Mouse (Mus musculus) midbrain, embryonic 13.5 days (tissue): ENCODE data around the gene Pde6d. TPM values are rescaled to one million over a fixed set of nuclear protein-coding genes. Genes with fewer than 3 reads are reported as not detected.
A peak's percentile ranks its signal among the peaks of the same experiment; 100 is the strongest.

Experiments
- ATAC-seq: fragments of 200-750 bp; cut with Nextera tagmentation; 2 replicates; pipeline ENCODE4 v1.8.0; 2017; ENCODE audit warnings: mild to moderate bottlenecking, moderate TSS enrichment, moderate library complexity
- H3K27ac ChIP-seq: fragments of 300-500 bp; sonication (generic); 2 replicates; pipeline ENCODE4 v1.5.1; 2015; ENCODE audit warnings: inconsistent platforms, mild to moderate bottlenecking, moderate library complexity
- H3K27me3 ChIP-seq: fragments of 300-500 bp; sonication (generic); 2 replicates; pipeline ENCODE4 v1.6.1; 2015; ENCODE audit warnings: mild to moderate bottlenecking, inconsistent platforms
- H3K36me3 ChIP-seq: fragments of 300-500 bp; sonication (generic); 2 replicates; pipeline ENCODE4 v1.6.1; 2015; ENCODE audit warnings: mild to moderate bottlenecking, inconsistent platforms
- H3K4me1 ChIP-seq: fragments of 300-500 bp; sonication (generic); replicated peaks from 2 replicates; pipeline ENCODE4 v1.6.1; 2015; ENCODE audit warnings: inconsistent platforms
- H3K4me2 ChIP-seq: fragments of 300-500 bp; sonication (generic); replicated peaks from 2 replicates; pipeline ENCODE4 v1.6.1; 2015; ENCODE audit warnings: moderate library complexity, mild to moderate bottlenecking, inconsistent platforms
- H3K4me3 ChIP-seq: fragments of 300-500 bp; sonication (generic); replicated peaks from 2 replicates; pipeline ENCODE4 v1.5.1; 2015; ENCODE audit warnings: mild to moderate bottlenecking, inconsistent platforms
- H3K9ac ChIP-seq: fragments of 300-500 bp; sonication (generic); replicated peaks from 2 replicates; pipeline ENCODE4 v1.6.1; 2015; ENCODE audit warnings: mild to moderate bottlenecking, inconsistent platforms
- H3K9me3 ChIP-seq: fragments of 300-500 bp; sonication (generic); 2 replicates; pipeline ENCODE4 v1.6.1; 2016; ENCODE audit warnings: mild to moderate bottlenecking, inconsistent platforms
- WGBS: fragments of 180-500 bp; shearing (Covaris S2); methylation state at CpG from one replicate; pipeline ENCODE4 v1.1.7; 2015; 5-methylcytosine and 5-hydroxymethylcytosine counted together
- polyA plus RNA-seq: library from polyadenylated mRNA; unstranded; fragments of >200 nt; fragmentation: Nextera tagmentation; extraction: Ambion mirVana; gene quantifications from 2 replicates; pipeline ENCODE4 v1.2.1, GENCODE M21; 2015

The Pde6d gene
- polyA plus RNA-seq, 1 experiment from 2014 or later: 90.2 TPM

DNA sequence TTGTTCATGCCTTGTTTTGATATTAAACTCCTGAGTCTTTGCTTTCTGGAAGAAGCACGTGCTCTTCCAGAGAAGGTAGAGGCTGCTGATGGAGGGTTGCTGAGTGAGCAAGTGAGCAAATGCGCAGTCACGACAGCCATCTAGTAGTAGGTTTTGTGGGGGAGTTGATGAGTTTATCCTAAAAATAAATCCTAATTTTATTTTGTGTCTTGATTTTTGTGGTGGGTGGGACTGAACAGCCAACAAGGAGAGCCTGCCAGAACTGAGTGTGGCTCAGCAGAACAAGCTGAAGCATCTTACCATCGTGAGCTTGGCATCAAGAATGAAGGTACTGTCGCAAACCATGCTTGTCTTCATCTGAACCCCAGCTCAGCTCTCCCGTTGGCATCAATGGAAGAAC, 14.1 kb upstream of the Pde6d start:
- H3K9me3 ChIP-seq: no peaks in the 10 kb centered on the region
- WGBS: 96% methylated on average over 6 of the region's 6 CpGs
- ATAC-seq: no peak
- peaks cover 74% of the 10 kb centered on the region for H3K36me3 ChIP-seq
- no peak overlapping the region for H3K4me3 ChIP-seq
- H3K27ac ChIP-seq: no peak overlapping the region
- H3K27me3 ChIP-seq: no peaks in the 10 kb centered on the region
- no peaks in the 10 kb centered on the region for H3K4me1 ChIP-seq
- H3K9ac ChIP-seq: no peak overlapping the region
- H3K4me2 ChIP-seq: no peak overlapping the region

DNA sequence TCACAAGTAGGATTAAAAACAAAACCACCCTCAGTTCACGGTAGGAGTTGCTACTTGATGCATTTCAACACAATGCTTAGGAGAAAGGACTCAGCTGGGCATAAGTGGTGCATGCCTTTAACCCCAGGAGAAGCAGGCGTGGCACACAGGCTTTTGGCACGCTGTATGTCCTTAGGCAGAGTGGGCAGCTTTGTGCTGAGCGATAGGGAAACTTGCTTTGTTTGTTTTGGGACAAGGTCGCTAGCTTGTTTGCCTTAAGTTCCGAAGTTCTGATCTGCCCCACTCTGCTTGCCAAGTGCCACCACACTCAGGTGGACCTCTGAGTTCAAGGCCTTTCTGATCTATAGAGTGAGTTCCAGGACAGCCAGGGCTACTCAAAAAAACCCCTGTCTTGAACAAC, 12.9 kb upstream of the Pde6d start:
- Histone ChIP-seq H3K36me3 (peaks cover 65% of the 10 kb centered on the region), H3K27me3 (no peaks in the 10 kb centered on the region), H3K27ac (no peak overlapping the region), H3K4me1 (no peaks in the 10 kb centered on the region), H3K4me2 (no peak overlapping the region), H3K9me3 (no peaks in the 10 kb centered on the region), H3K4me3 (no peak overlapping the region), H3K9ac (no peak overlapping the region)
- ATAC-seq: no peak
- WGBS: 96% methylated on average over 6 of the region's 6 CpGs

DNA sequence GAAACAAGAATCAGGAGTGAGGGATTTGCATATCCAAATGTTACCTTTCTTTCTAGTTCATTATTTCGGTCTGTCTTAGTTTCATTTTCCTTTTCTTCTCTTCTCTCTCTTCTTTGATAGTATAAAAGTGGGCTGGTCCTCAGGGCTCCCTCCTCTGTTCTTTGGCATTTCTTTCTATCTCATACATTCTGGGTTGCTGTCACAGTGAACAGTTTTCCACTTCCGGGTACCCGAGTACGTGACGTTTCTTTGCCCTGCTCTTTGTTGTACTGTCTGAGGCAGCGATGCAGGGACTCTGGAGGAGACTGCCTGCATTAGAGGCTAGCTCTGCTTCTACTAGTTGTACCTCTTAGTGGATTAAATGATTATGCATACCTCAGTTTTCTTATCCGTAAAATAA, 12.1 kb upstream of the Pde6d start:
- Histone ChIP-seq H3K36me3 (peaks cover 62% of the 10 kb centered on the region), H3K4me2 (no peak overlapping the region), H3K27me3 (no peaks in the 10 kb centered on the region), H3K4me1 (no peaks in the 10 kb centered on the region), H3K4me3 (no peak overlapping the region), H3K27ac (no peak overlapping the region), H3K9ac (no peak overlapping the region), H3K9me3 (no peaks in the 10 kb centered on the region)
- ATAC-seq: no peak
- WGBS: 93% methylated on average over 7 of the region's 7 CpGs

DNA sequence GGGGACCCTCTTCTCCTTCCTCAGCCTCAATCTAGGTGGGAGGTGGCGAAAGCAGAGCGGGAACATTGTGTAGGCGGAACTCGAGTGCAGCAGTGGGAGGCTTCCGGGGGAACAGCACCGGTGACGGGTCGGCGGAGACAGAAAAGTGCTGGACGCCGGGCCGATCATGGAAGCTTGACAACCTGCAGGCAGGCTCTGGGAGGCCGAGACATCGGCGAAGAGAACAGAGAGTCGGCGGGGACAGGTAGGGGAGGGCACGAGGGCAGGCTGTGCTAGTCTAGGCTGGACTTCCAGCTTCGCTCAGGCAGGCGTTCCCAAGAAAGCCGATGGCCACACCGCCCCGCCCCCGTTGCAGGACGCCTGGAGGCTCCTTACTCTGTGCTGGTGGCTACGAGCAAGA, 4.6 kb upstream of the Pde6d start:
- WGBS: under 1% methylated on average over 26 of the region's 26 CpGs

DNA sequence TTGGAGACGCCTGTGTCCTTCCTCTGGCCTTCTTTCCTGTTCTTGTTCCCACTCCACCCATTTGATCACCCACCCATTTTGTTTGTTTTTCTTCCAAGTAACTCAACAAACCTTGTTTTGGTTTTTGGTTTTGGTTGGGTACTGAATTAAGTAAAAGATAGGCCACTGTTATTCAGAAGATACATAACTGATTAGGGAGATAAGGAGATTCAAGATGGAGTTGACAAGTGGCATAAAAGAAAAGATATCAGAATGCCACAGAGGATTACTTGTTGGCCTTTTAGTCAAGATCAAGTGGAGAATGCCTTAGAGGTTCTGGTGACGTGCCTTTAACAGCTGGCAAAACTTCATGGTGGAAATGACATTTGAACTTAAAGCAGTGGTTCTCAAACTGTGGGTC, 1.3 kb upstream of the Pde6d start:
- no peak overlapping the region for H3K4me2 ChIP-seq
- ATAC-seq: no peak
- H3K27ac ChIP-seq: no peak overlapping the region
- H3K4me1 ChIP-seq: peaks cover 30% of the 10 kb centered on the region
- 69% methylated on average over 2 of the region's 2 CpGs for WGBS
- H3K9ac ChIP-seq: no peak overlapping the region
- H3K36me3 ChIP-seq: 0 out of 2 replicates have a peak, but pooled peaks cover 2% of the 10 kb centered on the region
- H3K4me3 ChIP-seq: no peak overlapping the region
- no peaks in the 10 kb centered on the region for H3K27me3 ChIP-seq
- no peaks in the 10 kb centered on the region for H3K9me3 ChIP-seq

More for the DNA sequence above, 4.6 kb upstream of the Pde6d start:
- Histone ChIP-seq H3K27ac (peak overlapping the region; percentile 65; the same call in 1 of the 2 replicates), H3K36me3 (peaks cover 12% of the 10 kb centered on the region; the same call in 1 of the 2 replicates), H3K27me3 (no peaks in the 10 kb centered on the region), H3K4me2 (peak overlapping the region; percentile 88), H3K9ac (peak overlapping the region; percentile 90), H3K4me1 (peaks cover 24% of the 10 kb centered on the region), H3K9me3 (no peaks in the 10 kb centered on the region), H3K4me3 (peak overlapping the region; percentile 94)
- peak; percentile 35 for ATAC-seq

DNA sequence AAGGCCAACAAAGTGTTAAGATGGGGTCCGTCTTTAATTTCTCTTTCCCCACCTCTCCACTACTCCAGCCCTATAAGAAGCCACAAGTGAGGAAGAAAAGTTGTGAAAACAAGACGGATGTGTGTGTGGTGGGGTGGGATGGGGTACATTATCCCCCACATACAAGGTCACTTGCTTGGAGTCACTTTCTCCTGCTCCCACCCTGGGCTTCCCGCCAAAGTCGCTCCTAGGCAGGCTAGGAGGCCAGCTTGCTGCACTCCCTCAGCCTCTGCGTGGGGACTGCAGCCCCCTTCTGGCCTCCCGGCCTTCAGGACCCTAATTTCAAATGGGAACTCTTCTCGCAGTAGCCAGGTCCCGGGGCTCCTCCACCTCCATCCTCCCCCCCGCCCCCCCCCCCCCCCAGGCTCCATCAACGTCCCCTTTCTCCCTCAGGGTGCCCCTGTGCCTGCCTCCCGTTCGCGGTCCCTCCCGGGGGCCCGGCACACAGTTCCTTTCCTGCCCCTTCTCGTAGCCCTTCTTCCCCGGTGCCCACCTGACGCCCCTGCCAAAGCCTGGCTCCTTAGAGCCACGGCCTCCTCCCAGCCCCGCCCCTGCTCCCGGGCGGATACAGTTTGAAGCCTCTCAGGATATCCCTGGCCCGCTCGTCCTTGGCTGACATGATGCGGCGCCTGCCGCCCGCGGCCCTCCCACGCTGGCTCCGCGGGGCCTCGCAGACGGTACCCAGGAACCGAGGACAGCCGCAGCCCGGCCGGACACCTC, 558 bp downstream of the Pde6d start:
- Histone ChIP-seq H3K9ac (peak overlapping the region; percentile 87), H3K27me3 (no peaks in the 10 kb centered on the region), H3K27ac (peak overlapping the region; percentile 70), H3K36me3 (0 out of 2 replicates have a peak, but pooled peaks cover 2% of the 10 kb centered on the region), H3K4me1 (peaks cover 17% of the 10 kb centered on the region), H3K9me3 (no peaks in the 10 kb centered on the region), H3K4me3 (peak overlapping the region; percentile 74), H3K4me2 (peak overlapping the region; percentile 77)
- 1% methylated on average over 31 of the region's 38 CpGs for WGBS
- ATAC-seq: peak; percentile 84

DNA sequence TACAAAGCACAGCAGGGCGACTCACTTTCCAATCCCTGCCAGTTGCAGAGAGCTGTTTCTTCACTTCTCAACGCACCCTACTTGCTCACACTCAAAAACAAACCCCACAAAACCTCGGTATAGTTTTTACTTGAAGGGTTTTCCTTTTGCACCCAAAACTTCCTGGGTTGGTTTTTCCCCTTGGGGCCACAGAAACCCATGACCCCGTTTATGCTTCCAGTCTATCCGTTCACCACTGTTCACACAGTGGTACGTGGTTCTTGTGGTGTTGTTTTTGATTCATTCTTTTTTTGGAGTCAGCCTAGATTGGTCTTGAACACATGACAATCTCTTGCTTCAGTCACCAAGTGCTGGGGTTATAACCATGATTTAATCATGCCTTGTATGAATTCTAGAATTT, 2.0 kb downstream of the Pde6d start:
- H3K9me3 ChIP-seq: no peaks in the 10 kb centered on the region
- peaks cover 12% of the 10 kb centered on the region for H3K4me1 ChIP-seq
- no peak overlapping the region for H3K9ac ChIP-seq
- 0 out of 2 replicates have a peak, but pooled peaks cover 2% of the 10 kb centered on the region for H3K36me3 ChIP-seq
- no peaks in the 10 kb centered on the region for H3K27me3 ChIP-seq
- WGBS: 84% methylated on average over 6 of the region's 6 CpGs
- no peak for ATAC-seq
- H3K4me3 ChIP-seq: no peak overlapping the region
- no peak overlapping the region for H3K27ac ChIP-seq
- no peak overlapping the region for H3K4me2 ChIP-seq

DNA sequence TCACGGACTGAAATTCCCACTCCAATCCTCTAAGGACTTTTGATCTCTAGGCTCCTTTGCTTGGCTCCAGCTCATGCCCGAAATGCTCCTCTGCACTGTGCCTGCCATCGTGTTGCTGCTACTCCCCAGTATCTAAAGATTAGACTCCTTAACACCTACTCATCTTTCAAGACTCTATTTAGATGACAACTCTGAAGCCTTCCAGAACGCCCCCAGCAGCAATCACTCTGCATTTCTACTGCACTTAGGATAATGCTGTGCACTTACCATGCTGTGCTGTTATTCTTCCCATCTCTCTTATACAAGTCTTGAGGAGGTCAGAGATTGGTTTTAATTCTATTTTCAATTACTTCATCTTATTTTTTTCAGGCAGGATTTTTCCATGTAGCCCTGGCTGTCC, 10.5 kb downstream of the Pde6d start:
- 90% methylated on average over 4 of the region's 4 CpGs for WGBS

DNA sequence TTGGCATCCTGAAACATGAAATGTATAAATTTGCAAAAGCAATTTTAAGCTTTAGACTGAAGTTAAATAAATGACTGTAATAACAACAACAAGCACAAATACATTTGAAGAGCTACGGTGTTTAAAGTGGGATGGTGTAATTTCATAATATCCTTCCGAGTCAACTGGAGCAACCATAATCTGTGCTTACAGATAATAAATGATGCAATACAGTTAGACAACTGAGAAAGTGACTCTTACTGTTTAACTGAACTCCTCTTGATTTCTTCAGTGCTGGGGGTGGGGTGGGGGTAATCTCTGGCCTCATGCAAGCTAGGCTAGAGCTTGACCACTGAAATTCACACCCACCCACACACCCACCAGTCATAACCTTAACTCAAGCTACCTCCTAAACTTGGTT, 11.0 kb downstream of the Pde6d start:
- Histone ChIP-seq H3K27ac (no peak overlapping the region), H3K4me1 (no peaks in the 10 kb centered on the region), H3K36me3 (0 out of 2 replicates have a peak, but pooled peaks cover 3% of the 10 kb centered on the region), H3K4me2 (no peak overlapping the region), H3K4me3 (no peak overlapping the region), H3K9me3 (no peaks in the 10 kb centered on the region), H3K9ac (no peak overlapping the region), H3K27me3 (no peaks in the 10 kb centered on the region)
- WGBS: 96% methylated on average over 2 of the region's 2 CpGs
- ATAC-seq: no peak

More for the DNA sequence above, 10.5 kb downstream of the Pde6d start:
- ATAC-seq: no peak
- Histone ChIP-seq H3K4me1 (no peaks in the 10 kb centered on the region), H3K27ac (no peak overlapping the region), H3K9ac (no peak overlapping the region), H3K9me3 (no peaks in the 10 kb centered on the region), H3K4me3 (no peak overlapping the region), H3K36me3 (0 out of 2 replicates have a peak, but pooled peaks cover 3% of the 10 kb centered on the region), H3K27me3 (no peaks in the 10 kb centered on the region), H3K4me2 (no peak overlapping the region)

DNA sequence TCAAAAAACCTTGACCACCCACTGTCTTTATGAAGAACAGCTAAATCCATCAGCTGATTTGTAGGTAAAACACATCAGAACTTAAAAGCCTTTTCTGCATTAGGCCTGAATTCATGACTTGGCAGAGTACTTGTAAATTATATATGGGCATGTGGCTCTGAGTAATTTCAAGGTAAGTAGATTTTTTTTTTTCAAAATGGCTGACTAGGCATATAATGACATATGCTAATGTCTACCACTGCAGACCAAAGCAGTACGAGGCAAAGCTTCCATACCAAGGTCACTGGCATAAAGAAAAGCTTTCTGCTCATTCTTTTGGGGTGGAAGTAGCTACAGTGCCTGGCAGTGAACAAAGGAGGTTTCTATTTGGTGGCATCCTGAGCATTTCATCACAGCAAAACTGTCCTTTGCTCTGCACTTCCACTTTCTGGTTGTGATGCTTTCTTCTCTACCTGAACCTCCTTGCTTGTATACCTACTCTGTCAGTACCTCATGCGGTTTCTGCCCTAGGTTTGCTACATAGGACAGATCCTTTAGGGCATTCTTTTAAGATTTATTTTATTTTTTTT, 13.1 kb downstream of the Pde6d start:
- Histone ChIP-seq H3K4me3 (no peak overlapping the region), H3K27ac (no peak overlapping the region), H3K9me3 (no peaks in the 10 kb centered on the region), H3K27me3 (no peaks in the 10 kb centered on the region), H3K4me1 (no peaks in the 10 kb centered on the region), H3K36me3 (peaks cover 3% of the 10 kb centered on the region; the same call in 1 of the 2 replicates), H3K4me2 (no peak overlapping the region), H3K9ac (no peak overlapping the region)
- 87% methylated on average over 2 of the region's 2 CpGs for WGBS
- ATAC-seq: no peak

DNA sequence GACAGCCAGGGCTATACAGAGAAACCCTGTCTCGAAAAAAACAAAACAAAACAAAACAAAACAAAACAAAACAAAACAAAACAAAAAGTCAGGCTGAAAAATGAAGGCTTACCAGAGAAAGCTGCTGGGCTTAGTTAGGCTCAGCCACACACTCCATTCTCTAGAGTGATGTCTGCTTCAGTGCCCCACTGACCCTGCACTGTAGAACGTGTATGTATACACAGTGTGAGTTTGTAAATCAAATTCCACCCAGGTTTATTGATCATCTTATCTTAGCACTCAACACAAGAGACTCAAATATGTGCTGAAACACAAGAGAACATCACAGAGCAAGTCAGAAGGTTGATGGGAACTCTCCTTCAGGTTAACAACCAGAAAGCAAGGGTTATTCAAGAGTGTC, 14.0 kb downstream of the Pde6d start:
- Histone ChIP-seq H3K9me3 (no peaks in the 10 kb centered on the region), H3K4me2 (no peak overlapping the region), H3K4me3 (no peak overlapping the region), H3K27ac (no peak overlapping the region), H3K27me3 (no peaks in the 10 kb centered on the region), H3K4me1 (no peaks in the 10 kb centered on the region), H3K9ac (no peak overlapping the region), H3K36me3 (peaks cover 10% of the 10 kb centered on the region)
- WGBS: 83% methylated on average over 2 of the region's 2 CpGs
- ATAC-seq: no peak

DNA sequence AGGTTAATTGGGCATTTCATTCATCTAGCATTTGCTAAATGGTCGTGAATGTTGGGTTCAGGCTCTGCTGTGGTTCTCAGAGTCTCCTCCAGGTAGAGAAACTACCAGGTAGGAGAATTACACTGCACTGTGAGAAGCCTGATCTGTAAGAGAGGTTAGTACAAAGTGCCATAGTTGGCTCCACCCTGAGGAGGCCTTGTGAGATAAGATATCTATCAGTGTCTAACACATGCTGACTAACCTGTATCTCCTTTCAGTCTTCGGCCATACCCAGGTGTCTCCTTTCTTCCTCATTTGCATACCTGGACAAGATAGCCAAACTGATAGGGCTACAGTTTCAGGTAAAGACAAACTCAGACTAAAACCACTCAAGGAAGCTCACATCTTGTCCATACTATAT, 19.8 kb downstream of the Pde6d start:
- no peak overlapping the region for H3K27ac ChIP-seq
- ATAC-seq: no peak
- no peaks in the 10 kb centered on the region for H3K9me3 ChIP-seq
- H3K4me1 ChIP-seq: no peaks in the 10 kb centered on the region
- 96% methylated on average over 2 of the region's 2 CpGs for WGBS
- H3K36me3 ChIP-seq: peaks cover 29% of the 10 kb centered on the region
- H3K9ac ChIP-seq: no peak overlapping the region
- H3K27me3 ChIP-seq: no peaks in the 10 kb centered on the region
- H3K4me3 ChIP-seq: no peak overlapping the region
- H3K4me2 ChIP-seq: no peak overlapping the region
